Mouse (Mus musculus) brain, embryonic 14.5 days (tissue): ENCODE measurements around the gene Mrgbp.

Experiments
- CTCF ChIP-seq: fragments of 200-500 bp; IDR thresholded peaks from 2 replicates; pipeline ENCODE4 v1.5.1; 2012; ENCODE audit warnings: inconsistent platforms, mild to moderate bottlenecking, moderate library complexity, borderline replicate concordance; ENCODE audit not compliant: insufficient read depth, insufficient read length; ENCODE audit errors: extremely low read depth
- POLR2A ChIP-seq: fragments of 200-500 bp; IDR thresholded peaks from 2 replicates; pipeline ENCODE4 v1.6.1; 2012; ENCODE audit warnings: mild to moderate bottlenecking, inconsistent platforms, borderline replicate concordance; ENCODE audit not compliant: poor library complexity, insufficient read depth, insufficient read length, severe bottlenecking; ENCODE audit errors: extremely low read depth

DNA sequence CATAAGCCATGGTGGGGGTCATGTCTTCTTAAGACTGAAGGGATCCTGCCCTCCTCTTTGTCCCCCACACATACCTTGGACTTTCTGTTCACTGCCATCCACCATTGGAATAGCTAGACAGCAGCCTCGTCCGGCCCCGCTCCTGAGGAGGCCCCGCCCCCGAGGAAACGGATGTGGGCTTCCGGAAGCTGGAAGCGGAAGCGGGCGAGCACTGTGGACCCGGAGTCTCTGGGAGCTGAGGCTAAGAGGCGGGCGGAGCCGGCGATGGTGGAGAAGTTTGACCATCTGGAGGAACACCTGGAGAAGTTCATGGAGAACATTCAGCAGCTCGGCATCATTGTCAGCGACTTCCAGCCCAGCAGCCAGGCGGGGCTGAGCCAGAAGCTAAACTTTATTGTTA is 36.1 kb upstream of the Mrgbp start:
- TF ChIP-seq CTCF = no peak
- no peak for TF ChIP-seq POLR2A
